40 mouse cellular contexts compared by ENCODE assay signal in genomic region chr7:44273446-44273845, GRCm38 (mm10). TPM values are rescaled to one million over a fixed set of nuclear protein-coding genes. Genes with fewer than 3 reads are reported as not detected.
"Had no signal": no experiment of that assay in that cellular context is flagged by ENCODE, and none has a peak within 500 bp of the region (broad histone marks: within the 10 kb centered on the region; RNA-seq: fewer than 3 reads in every experiment).

No protein-coding gene starts in this region.

- H3K36me3 ChIP-seq: heart, embryonic 10.5 days; heart, embryonic 12.5 days; hindbrain, embryonic 13.5 days; hindbrain, embryonic 15.5 days; kidney, embryonic 15.5 days; limb, embryonic 10.5 days; limb, embryonic 12.5 days had no signal

- H3K4me1 ChIP-seq: heart, embryonic 10.5 days; heart, embryonic 12.5 days; hindbrain, embryonic 13.5 days; hindbrain, embryonic 15.5 days; kidney, embryonic 15.5 days; limb, embryonic 10.5 days; limb, embryonic 12.5 days had no signal

- H3K4me2 ChIP-seq: heart, embryonic 12.5 days; hindbrain, embryonic 13.5 days; hindbrain, embryonic 15.5 days; kidney, embryonic 15.5 days; limb, embryonic 12.5 days; liver, embryonic 11.5 days had no signal

- ATAC-seq: hindbrain, postnatal 0 days; intestine, embryonic 16.5 days had no signal

- H3K27ac ChIP-seq: heart, embryonic 10.5 days; hindbrain, embryonic 13.5 days; hindbrain, embryonic 15.5 days; hindbrain, postnatal 0 days; kidney, embryonic 15.5 days; kidney, postnatal 0 days; left cerebral cortex, adult 2 months; limb, embryonic 10.5 days; limb, embryonic 12.5 days had no signal

- H3K4me3 ChIP-seq: heart, embryonic 10.5 days; heart, embryonic 12.5 days; hindbrain, embryonic 13.5 days; hindbrain, embryonic 15.5 days; kidney, embryonic 15.5 days; left cerebral cortex, adult 2 months; limb, embryonic 10.5 days; limb, embryonic 12.5 days had no signal

- H3K9me3 ChIP-seq: heart, embryonic 10.5 days; heart, embryonic 12.5 days; hindbrain, embryonic 13.5 days; hindbrain, embryonic 15.5 days; kidney, embryonic 15.5 days; limb, embryonic 10.5 days; limb, embryonic 12.5 days had no signal

- DNase-seq: gastrocnemius, postnatal 14 days; gastrocnemius, postnatal 36 days; heart, adult 18-20 months; heart, postnatal 10 days; heart, postnatal 36 days; kidney, adult 11 months; kidney, adult 2 months; kidney, adult 9 months; kidney, postnatal 14 days; kidney, postnatal 36 days; liver had no signal

- H3K9ac ChIP-seq: heart, embryonic 12.5 days; hindbrain, embryonic 13.5 days; hindbrain, embryonic 15.5 days; kidney, embryonic 15.5 days; limb, embryonic 12.5 days had no signal

RNA-seq across cellular contexts. Expression of gene Gm15517, which starts 12.2 kb away (rescaled TPM):
- total RNA-seq: gastrocnemius, adult 18-20 months; gastrocnemius, adult 8-10 months; gastrocnemius, postnatal 14 days; gastrocnemius, postnatal 36 days; heart, adult 18-20 months; heart, adult 8-10 months; heart, postnatal 10 days; heart, postnatal 36 days; hematopoietic stem cell, adult 5-6 weeks; hindbrain, postnatal 0 days; layer of hippocampus, adult 18-20 months; layer of hippocampus, adult 8-10 months; layer of hippocampus, postnatal 10 days; layer of hippocampus, postnatal 25 days; left cerebral cortex, adult 2 months; left cerebral cortex, postnatal 14 days; left cerebral cortex, postnatal 36 days had no signal
- polyA plus RNA-seq: heart, embryonic 10.5 days; heart, embryonic 12.5 days; heart, embryonic 14.5 days; heart, embryonic 16.5 days; hindbrain, embryonic 11.5 days; hindbrain, embryonic 13.5 days; hindbrain, postnatal 0 days; intestine, embryonic 14.5 days; intestine, embryonic 16.5 days; kidney, adult 2 months; kidney, embryonic 15.5 days; kidney, postnatal 0 days; large intestine, adult 2 months; limb, embryonic 10.5 days; limb, embryonic 12.5 days; limb, embryonic 14.5 days; liver, embryonic 11.5 days had no signal

RNA-seq across cellular contexts. Expression of gene Acp4, which starts 16.3 kb away (rescaled TPM):
- total RNA-seq: gastrocnemius, adult 18-20 months; gastrocnemius, adult 8-10 months; gastrocnemius, postnatal 14 days; gastrocnemius, postnatal 36 days; heart, adult 18-20 months; heart, adult 8-10 months; heart, postnatal 10 days; heart, postnatal 36 days; hindbrain, postnatal 0 days; layer of hippocampus, adult 18-20 months; layer of hippocampus, adult 8-10 months; layer of hippocampus, postnatal 10 days; layer of hippocampus, postnatal 25 days; left cerebral cortex, adult 2 months; left cerebral cortex, postnatal 14 days; left cerebral cortex, postnatal 36 days had no signal
- polyA plus RNA-seq: gonadal fat pad, adult 2 months; heart, embryonic 10.5 days; heart, embryonic 12.5 days; heart, embryonic 14.5 days; heart, embryonic 16.5 days; hindbrain, embryonic 11.5 days; hindbrain, embryonic 15.5 days; intestine, embryonic 14.5 days; intestine, embryonic 16.5 days; kidney, adult 2 months; kidney, postnatal 0 days; large intestine, adult 2 months; limb, embryonic 12.5 days; liver, embryonic 11.5 days had no signal

RNA-seq across cellular contexts. Expression of gene 1700028J19Rik, which starts 27.0 kb away (rescaled TPM):
- total RNA-seq: gastrocnemius, adult 18-20 months; gastrocnemius, adult 8-10 months; hematopoietic stem cell, adult 5-6 weeks had no signal
